Mouse (Mus musculus): Measurements from ENCODE around the gene Cyp27b1.
A peak's percentile ranks its signal among the peaks of the same experiment; 100 is the strongest.
"Not testable (repeated sequence)": the region's sequence is repeated elsewhere in the genome, so short reads cannot be mapped to it uniquely, and the experiment has no call there.

The Cyp27b1 gene

GRCm38 (mm10) chr10:127071203-127071602 lies 23.2 kb downstream of the Cyp27b1 start:
- no peak for DNase-seq

GRCm38 (mm10) chr10:127072270-127072669 lies 24.2 kb downstream of the Cyp27b1 start:
- DNase-seq, result not testable (repeated sequence)

GRCm38 (mm10) chr10:127072969-127073368 lies 24.9 kb downstream of the Cyp27b1 start:
- DNase-seq, result not testable (repeated sequence)

GRCm38 (mm10) chr10:127073981-127074380 lies 25.9 kb downstream of the Cyp27b1 start:
- DNase-seq, result no peak

GRCm38 (mm10) chr10:127075080-127075479 lies 27.0 kb downstream of the Cyp27b1 start, which contains the start of gene Agap2:
Gene Agap2 (plus strand): TSS chr10:127075284.
- no peak for DNase-seq

GRCm38 (mm10) chr10:127075651-127076050 lies 27.6 kb downstream of the Cyp27b1 start:
- DNase-seq, result no peak

- no peak for DNase-seq
Observed at GRCm38 (mm10) chr10:127076082-127076481, 28.0 kb downstream of the Cyp27b1 start.

- DNase-seq, result no peak
Observed at GRCm38 (mm10) chr10:127077515-127077914, 29.5 kb downstream of the Cyp27b1 start.

GRCm38 (mm10) chr10:127078001-127078676 lies 30.1 kb downstream of the Cyp27b1 start:
- no peak for DNase-seq

GRCm38 (mm10) chr10:127078677-127079575 lies 30.9 kb downstream of the Cyp27b1 start:
- DNase-seq, result no peak

- no peak for DNase-seq
Observed at GRCm38 (mm10) chr10:127079665-127080391, 31.8 kb downstream of the Cyp27b1 start.

- DNase-seq, result no peak
Observed at GRCm38 (mm10) chr10:127080901-127081780, 33.1 kb downstream of the Cyp27b1 start.

- DNase-seq, result no peak
Observed at GRCm38 (mm10) chr10:127081996-127082620, 34.1 kb downstream of the Cyp27b1 start.

GRCm38 (mm10) chr10:127083292-127083914 lies 35.4 kb downstream of the Cyp27b1 start:
- no peak for DNase-seq

- DNase-seq, result no peak
Observed at GRCm38 (mm10) chr10:127083915-127084306, 35.9 kb downstream of the Cyp27b1 start.

- DNase-seq, result no peak
Observed at GRCm38 (mm10) chr10:127085052-127085451, 37.0 kb downstream of the Cyp27b1 start.

- DNase-seq, result no peak
Observed at GRCm38 (mm10) chr10:127085633-127086032, 37.6 kb downstream of the Cyp27b1 start.

GRCm38 (mm10) chr10:127090560-127091411 lies 42.7 kb downstream of the Cyp27b1 start:
- peak; percentile 58 to 80 for DNase-seq

GRCm38 (mm10) chr10:127091507-127092396 lies 43.7 kb downstream of the Cyp27b1 start:
- DNase-seq, result peak in 1 of 2 experiments; percentile 33
